Mouse (Mus musculus): ENCODE measurements around the gene 2900026A02Rik. TPM values are rescaled to one million over a fixed set of nuclear protein-coding genes. Genes with fewer than 3 reads are reported as not detected.
A peak's percentile ranks its signal among the peaks of the same experiment; 100 is the strongest.

2900026A02Rik gene
- polyA plus RNA-seq, 1 experiment from 2014 or later, result 5.3 TPM

GRCm38 (mm10) chr5:113199772-113200134 is 21.3 kb downstream of the 2900026A02Rik start:
- no peak overlapping the region for H3K4me3 ChIP-seq (ENCODE audit: low read depth, low read length)
- H3K4me2 ChIP-seq (replicated peaks; ENCODE audit: low read depth), result no peak overlapping the region
- H3K27me3 ChIP-seq (ENCODE audit: control insufficient read depth, insufficient read depth, low read length), result no peaks in the 10 kb centered on the region
- no peaks in the 10 kb centered on the region for H3K36me3 ChIP-seq (ENCODE audit: control insufficient read depth, insufficient read depth, low read length)
- no peak overlapping the region for H3K9ac ChIP-seq (ENCODE audit: low read length)
- DNase-seq (ENCODE audit: low spot score), result no peak
- TF ChIP-seq CTCF (IDR thresholded peaks at IDR 0.05; ENCODE audit: low read depth) (no peak), EP300 (optimal IDR thresholded peaks at IDR 0.05) (no peak)
- no peaks in the 10 kb centered on the region for H3K4me1 ChIP-seq (replicated peaks; ENCODE audit: control insufficient read depth, insufficient read depth)
- no peak for ATAC-seq (ENCODE audit: low FRiP score, low TSS enrichment)
- no peaks in the 10 kb centered on the region for H3K9me3 ChIP-seq (ENCODE audit: control insufficient read depth, low read length)
- no peak overlapping the region for H3K27ac ChIP-seq (replicated peaks)
- 80% methylated on average over 10 of the region's 10 CpGs for WGBS

GRCm38 (mm10) chr5:113199126-113199771 is 21.8 kb downstream of the 2900026A02Rik start:
- H3K27me3 ChIP-seq (ENCODE audit: control insufficient read depth, insufficient read depth, low read length), result no peaks in the 10 kb centered on the region
- no peak for DNase-seq (ENCODE audit: low spot score)
- H3K9ac ChIP-seq (ENCODE audit: low read length), result no peak overlapping the region
- H3K4me2 ChIP-seq (replicated peaks; ENCODE audit: low read depth), result no peak overlapping the region
- 42% methylated on average over 8 of the region's 8 CpGs for WGBS
- no peaks in the 10 kb centered on the region for H3K9me3 ChIP-seq (ENCODE audit: control insufficient read depth, low read length)
- peak overlapping the region; percentile 56; the same call in 1 of the 2 replicates for H3K27ac ChIP-seq (replicated peaks)
- no peak overlapping the region for H3K4me3 ChIP-seq (ENCODE audit: low read depth, low read length)
- no peaks in the 10 kb centered on the region for H3K4me1 ChIP-seq (replicated peaks; ENCODE audit: control insufficient read depth, insufficient read depth)
- no peak for ATAC-seq (ENCODE audit: low FRiP score, low TSS enrichment)
- TF ChIP-seq CTCF (IDR thresholded peaks at IDR 0.05; ENCODE audit: low read depth), result no peak
- no peak for TF ChIP-seq EP300 (optimal IDR thresholded peaks at IDR 0.05)
- no peaks in the 10 kb centered on the region for H3K36me3 ChIP-seq (ENCODE audit: control insufficient read depth, insufficient read depth, low read length)

- WGBS, result 46% methylated on average over 9 of the region's 9 CpGs
- DNase-seq (ENCODE audit: low spot score), result no peak
These were observed 23.9 kb downstream of the 2900026A02Rik start for GRCm38 (mm10) chr5:113196916-113197794.

GRCm38 (mm10) chr5:113195907-113196306 is 25.1 kb downstream of the 2900026A02Rik start:
- H3K27ac ChIP-seq (replicated peaks), result no peak overlapping the region
- ATAC-seq (ENCODE audit: low FRiP score, low TSS enrichment) (no peak), DNase-seq (ENCODE audit: low spot score) (no peak)
- H3K27me3 ChIP-seq (ENCODE audit: control insufficient read depth, insufficient read depth, low read length), result no peaks in the 10 kb centered on the region
- WGBS, result 94% methylated on average over 6 of the region's 6 CpGs
- no peaks in the 10 kb centered on the region for H3K9me3 ChIP-seq (ENCODE audit: control insufficient read depth, low read length)
- no peaks in the 10 kb centered on the region for H3K36me3 ChIP-seq (ENCODE audit: control insufficient read depth, insufficient read depth, low read length)
- H3K4me3 ChIP-seq (ENCODE audit: low read depth, low read length), result no peak overlapping the region
- H3K4me2 ChIP-seq (replicated peaks; ENCODE audit: low read depth), result no peak overlapping the region
- TF ChIP-seq EP300 (optimal IDR thresholded peaks at IDR 0.05) (no peak), CTCF (IDR thresholded peaks at IDR 0.05; ENCODE audit: low read depth) (no peak)
- H3K9ac ChIP-seq (ENCODE audit: low read length), result no peak overlapping the region
- H3K4me1 ChIP-seq (replicated peaks; ENCODE audit: control insufficient read depth, insufficient read depth), result no peaks in the 10 kb centered on the region

More at GRCm38 (mm10) chr5:113196916-113197794, 23.9 kb downstream of the 2900026A02Rik start:
- H3K4me1 ChIP-seq (replicated peaks; ENCODE audit: control insufficient read depth, insufficient read depth), result no peaks in the 10 kb centered on the region
- no peak for ATAC-seq (ENCODE audit: low FRiP score, low TSS enrichment)
- no peak overlapping the region for H3K4me3 ChIP-seq (ENCODE audit: low read depth, low read length)
- TF ChIP-seq EP300 (optimal IDR thresholded peaks at IDR 0.05) (no peak), CTCF (IDR thresholded peaks at IDR 0.05; ENCODE audit: low read depth) (no peak)
- no peaks in the 10 kb centered on the region for H3K36me3 ChIP-seq (ENCODE audit: control insufficient read depth, insufficient read depth, low read length)
- no peak overlapping the region; the same call in 1 of the 2 replicates for H3K27ac ChIP-seq (replicated peaks)
- H3K27me3 ChIP-seq (ENCODE audit: control insufficient read depth, insufficient read depth, low read length), result no peaks in the 10 kb centered on the region
- H3K4me2 ChIP-seq (replicated peaks; ENCODE audit: low read depth), result no peak overlapping the region
- no peaks in the 10 kb centered on the region for H3K9me3 ChIP-seq (ENCODE audit: control insufficient read depth, low read length)
- H3K9ac ChIP-seq (ENCODE audit: low read length), result no peak overlapping the region

- no peaks in the 10 kb centered on the region for H3K9me3 ChIP-seq (ENCODE audit: control insufficient read depth, low read length)
- ATAC-seq (ENCODE audit: low FRiP score, low TSS enrichment) (no peak), DNase-seq (ENCODE audit: low spot score) (no peak)
- H3K27ac ChIP-seq (replicated peaks), result no peak overlapping the region
- no peaks in the 10 kb centered on the region for H3K36me3 ChIP-seq (ENCODE audit: control insufficient read depth, insufficient read depth, low read length)
- WGBS, result 71% methylated on average over 12 of the region's 12 CpGs
- H3K27me3 ChIP-seq (ENCODE audit: control insufficient read depth, insufficient read depth, low read length), result no peaks in the 10 kb centered on the region
- H3K9ac ChIP-seq (ENCODE audit: low read length), result no peak overlapping the region
- H3K4me3 ChIP-seq (ENCODE audit: low read depth, low read length), result no peak overlapping the region
- H3K4me1 ChIP-seq (replicated peaks; ENCODE audit: control insufficient read depth, insufficient read depth), result no peaks in the 10 kb centered on the region
- no peak overlapping the region for H3K4me2 ChIP-seq (replicated peaks; ENCODE audit: low read depth)
- TF ChIP-seq EP300 (optimal IDR thresholded peaks at IDR 0.05) (no peak), CTCF (IDR thresholded peaks at IDR 0.05; ENCODE audit: low read depth) (no peak)
These were observed 25.6 kb downstream of the 2900026A02Rik start for GRCm38 (mm10) chr5:113195451-113195850.

GRCm38 (mm10) chr5:113193762-113194161 is 27.3 kb downstream of the 2900026A02Rik start:
- no peak for DNase-seq (ENCODE audit: low spot score)
- no peak overlapping the region for H3K27ac ChIP-seq (replicated peaks)
- 91% methylated on average over 18 of the region's 18 CpGs for WGBS
- no peaks in the 10 kb centered on the region for H3K36me3 ChIP-seq (ENCODE audit: control insufficient read depth, insufficient read depth, low read length)
- H3K27me3 ChIP-seq (ENCODE audit: control insufficient read depth, insufficient read depth, low read length), result no peaks in the 10 kb centered on the region
- H3K9me3 ChIP-seq (ENCODE audit: control insufficient read depth, low read length), result no peaks in the 10 kb centered on the region
- ATAC-seq (ENCODE audit: low FRiP score, low TSS enrichment), result no peak
- no peak overlapping the region for H3K4me3 ChIP-seq (ENCODE audit: low read depth, low read length)
- no peak overlapping the region for H3K4me2 ChIP-seq (replicated peaks; ENCODE audit: low read depth)
- H3K9ac ChIP-seq (ENCODE audit: low read length), result no peak overlapping the region
- H3K4me1 ChIP-seq (replicated peaks; ENCODE audit: control insufficient read depth, insufficient read depth), result no peaks in the 10 kb centered on the region
- no peak for TF ChIP-seq EP300 (optimal IDR thresholded peaks at IDR 0.05)
